Mouse (Mus musculus) liver, adult 2 months (tissue): Measurements from ENCODE around the gene Serpina3g. TPM values are rescaled to one million over a fixed set of nuclear protein-coding genes. Genes with fewer than 3 reads are reported as not detected.

Experiments used
- DNase-seq: peaks from one replicate; pipeline ENCODE4 v3.0.0-alpha.2; 2011; ENCODE audit warnings: low read depth, low spot score; ENCODE audit errors: extremely low read depth
- H3K27ac ChIP-seq: fragments of 200-500 bp; replicated peaks from 2 replicates; pipeline ENCODE4 v1.5.1; 2012; ENCODE audit warnings: low read depth, mild to moderate bottlenecking, control low read depth, inconsistent platforms, low read length; ENCODE audit not compliant: insufficient read depth
- H3K27me3 ChIP-seq: fragments of 200-500 bp; 2 replicates; pipeline ENCODE4 v1.6.1; 2012; ENCODE audit warnings: mild to moderate bottlenecking, moderate library complexity, low read length, inconsistent platforms; ENCODE audit not compliant: control insufficient read depth, insufficient read depth
- H3K36me3 ChIP-seq: fragments of 200-500 bp; 2 replicates; pipeline ENCODE4 v1.6.1; 2012; ENCODE audit warnings: low read length, inconsistent platforms; ENCODE audit not compliant: control insufficient read depth, insufficient read depth
- H3K4me1 ChIP-seq: fragments of 200-500 bp; 2 replicates; pipeline ENCODE4 v1.6.1; 2011; ENCODE audit warnings: low read length; ENCODE audit not compliant: control insufficient read depth, insufficient read depth
- H3K4me3 ChIP-seq: fragments of 200-500 bp; 2 replicates; pipeline ENCODE4 v1.5.1; 2011; ENCODE audit warnings: low read depth, mild to moderate bottlenecking, control low read depth, low read length, moderate library complexity; ENCODE audit not compliant: insufficient read depth
- H3K79me2 ChIP-seq: fragments of 200-500 bp; 2 replicates; pipeline ENCODE4 v1.6.1; 2012; ENCODE audit warnings: inconsistent platforms, mild to moderate bottlenecking, low read length, moderate library complexity; ENCODE audit not compliant: control insufficient read depth, insufficient read depth
- H3K9ac ChIP-seq: fragments of 200-500 bp; 2 replicates; pipeline ENCODE4 v1.6.1; 2012; ENCODE audit warnings: low read depth, mild to moderate bottlenecking, control low read depth, inconsistent platforms, low read length
- CTCF ChIP-seq: fragments of 200-500 bp; IDR thresholded peaks from 2 replicates; pipeline ENCODE4 v1.5.1; 2011; ENCODE audit warnings: low read depth, low read length, control low read depth
- POLR2A ChIP-seq: fragments of 200-500 bp; IDR thresholded peaks from 2 replicates; pipeline ENCODE4 v1.6.1; 2011; ENCODE audit warnings: low read length, control low read depth; ENCODE audit not compliant: insufficient read depth; ENCODE audit errors: extremely low read depth
- WGBS: fragments of 180-500 bp; shearing (Covaris S2); methylation state at CpG from one replicate; pipeline ENCODE4 v1.1.7; 2018; 5-methylcytosine and 5-hydroxymethylcytosine counted together
- polyA plus RNA-seq: library from polyadenylated mRNA; depleted of rRNA; stranded (reverse); fragments of >200 nt; gene quantifications from 2 replicates; pipeline ENCODE4 v1.2.3, GENCODE M21; 2012; rRNA removed
- total RNA-seq: library from RNA; depleted of rRNA; stranded (reverse); fragments of >200 nt; gene quantifications from 2 replicates; pipeline ENCODE4 v1.2.3, GENCODE M21; 2014; rRNA removed

The Serpina3g gene
- total and polyA plus RNA-seq, 2 experiments, result 9.7 to 20.7 TPM

DNA sequence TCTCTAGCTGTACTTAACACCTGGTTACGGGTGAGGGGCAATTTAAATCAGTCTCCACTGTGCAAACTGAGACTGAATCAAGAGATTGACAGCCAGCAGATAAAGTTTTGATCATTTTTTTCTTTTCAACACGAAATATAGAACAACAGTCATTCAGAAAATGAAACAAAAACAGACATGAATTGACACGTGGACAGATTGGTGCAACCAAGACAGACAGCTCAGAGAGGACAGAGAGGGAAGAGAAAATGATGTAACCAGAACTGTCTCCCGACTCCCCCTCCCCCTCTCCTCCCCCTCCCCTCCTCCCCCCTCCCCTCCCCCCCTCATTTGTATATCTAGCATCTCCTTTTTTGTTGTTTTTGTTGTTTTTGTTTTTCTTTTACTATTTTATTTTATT is 53.8 kb downstream of the Serpina3g start:
- Histone ChIP-seq H3K4me3 (no peak overlapping the region), H3K36me3 (no peaks in the 10 kb centered on the region), H3K4me1 (peaks cover 6% of the 10 kb centered on the region; the same call in 1 of the 2 replicates), H3K27ac (peak overlapping the region; percentile 71), H3K79me2 (no peaks in the 10 kb centered on the region), H3K9ac (no peak overlapping the region), H3K27me3 (no peaks in the 10 kb centered on the region)
- 24% methylated on average over 4 of the region's 4 CpGs for WGBS
- peak; percentile 51 for DNase-seq
- TF ChIP-seq POLR2A (no peak), CTCF (no peak)

Other genes with a start within 250 kb of the Serpina3g start
- gene Serpina11, start 246.3 kb upstream of the Serpina3g start, total RNA-seq, result 47.7 and 49.9 TPM in 2 replicates
- gene Serpina11, start 246.3 kb upstream of the Serpina3g start, polyA plus RNA-seq, result 107 and 114 TPM in 2 replicates
- 0.18 and 0.34 TPM in 2 replicates for gene Serpina9, start 222.5 kb upstream of the Serpina3g start, total RNA-seq
- 0.11 and 1.3 TPM in 2 replicates for gene Serpina9, start 222.5 kb upstream of the Serpina3g start, polyA plus RNA-seq
- 0.20 and 3.6 TPM in 2 replicates for gene Serpina12, start 191.8 kb upstream of the Serpina3g start, total RNA-seq
- 0.56 and 1.8 TPM in 2 replicates for gene Serpina12, start 191.8 kb upstream of the Serpina3g start, polyA plus RNA-seq
- not detected in 2 replicates for gene Serpina5, start 135.1 kb upstream of the Serpina3g start, total RNA-seq
- 0.04 TPM in 1 of 2 replicates, not detected in the other for gene Serpina5, start 135.1 kb upstream of the Serpina3g start, polyA plus RNA-seq
- gene Serpina3a, start 123.5 kb upstream of the Serpina3g start, total RNA-seq, result not detected in 2 replicates
- not detected in 2 replicates for gene Serpina3a, start 123.5 kb upstream of the Serpina3g start, polyA plus RNA-seq
- 0.09 TPM in 1 of 2 replicates, not detected in the other for gene Serpina3b, start 108.2 kb upstream of the Serpina3g start, total RNA-seq
- gene Serpina3b, start 108.2 kb upstream of the Serpina3g start, polyA plus RNA-seq, result not detected in 2 replicates
- 0.20 TPM in 1 of 2 replicates, not detected in the other for gene Serpina3c, start 82.4 kb upstream of the Serpina3g start, total RNA-seq
- gene Serpina3c, start 82.4 kb upstream of the Serpina3g start, polyA plus RNA-seq, result not detected in 2 replicates
- 2.9 TPM in 2 replicates for gene Serpina3f, start 21.7 kb upstream of the Serpina3g start, total RNA-seq
- 0.67 and 2.2 TPM in 2 replicates for gene Serpina3f, start 21.7 kb upstream of the Serpina3g start, polyA plus RNA-seq
- gene Serpina3i, start 26.9 kb downstream of the Serpina3g start, total RNA-seq, result 0.20 and 0.46 TPM in 2 replicates
- 0.04 TPM in 1 of 2 replicates, not detected in the other for gene Serpina3i, start 26.9 kb downstream of the Serpina3g start, polyA plus RNA-seq
- not detected in 2 replicates for gene Serpina3j, start 78.3 kb downstream of the Serpina3g start, total RNA-seq
- gene Serpina3j, start 78.3 kb downstream of the Serpina3g start, polyA plus RNA-seq, result not detected in 2 replicates
- 10,536 and 14,457 TPM in 2 replicates for gene Serpina3k, start 102.2 kb downstream of the Serpina3g start, total RNA-seq
- gene Serpina3k, start 102.2 kb downstream of the Serpina3g start, polyA plus RNA-seq, result 2,986 and 3,416 TPM in 2 replicates
- 623 and 783 TPM in 2 replicates for gene Serpina3m, start 102.2 kb downstream of the Serpina3g start, total RNA-seq
- 260 and 302 TPM in 2 replicates for gene Serpina3m, start 102.2 kb downstream of the Serpina3g start, polyA plus RNA-seq
- 169 and 210 TPM in 2 replicates for gene Serpina3n, start 170.5 kb downstream of the Serpina3g start, total RNA-seq
- gene Serpina3n, start 170.5 kb downstream of the Serpina3g start, polyA plus RNA-seq, result 377 and 464 TPM in 2 replicates
- not detected in 2 replicates for gene Gsc, start 237.1 kb downstream of the Serpina3g start, total RNA-seq
- gene Gsc, start 237.1 kb downstream of the Serpina3g start, polyA plus RNA-seq, result not detected in 2 replicates